Mouse (Mus musculus): ENCODE measurements at regions not wholly inside any gene's neighbourhood (a gene's known extent, or its start where the extent isn't known, plus 50 kb on each side); places are given as distances from the start of the nearest gene placed in this dataset.

- no peak overlapping the region for H3K4me3 ChIP-seq
- H3K36me3 ChIP-seq (ENCODE audit: control insufficient read depth, insufficient read depth) = no peaks in the 10 kb centered on the region
- no peaks in the 10 kb centered on the region for H3K27me3 ChIP-seq (ENCODE audit: control insufficient read depth, insufficient read depth, insufficient read length)
- TF ChIP-seq MYOG (IDR thresholded peaks at IDR 0.05; ENCODE audit: control insufficient read depth in 1 of 3, insufficient read depth in 1 of 3, insufficient read length in 2 of 3, low read depth in 2 of 3) = no peak
- no peak overlapping the region for H3ac ChIP-seq (ENCODE audit: control insufficient read depth, insufficient read length)
- no peaks in the 10 kb centered on the region for H3K79me2 ChIP-seq (ENCODE audit: control insufficient read depth, insufficient read depth)
- H3K4me2 ChIP-seq (ENCODE audit: low read depth) = no peak overlapping the region
Observed at GRCm38 (mm10) chr10:92510677-92511076, 211.5 kb downstream of the Nedd1 start.

- no peaks in the 10 kb centered on the region for H3K27me3 ChIP-seq (ENCODE audit: control insufficient read depth, insufficient read depth, insufficient read length)
- H3K79me2 ChIP-seq (ENCODE audit: control insufficient read depth, insufficient read depth) = no peaks in the 10 kb centered on the region
- TF ChIP-seq POLR2A (IDR thresholded peaks at IDR 0.05; ENCODE audit: insufficient read length, low read depth) (no peak), USF1 (IDR thresholded peaks at IDR 0.05; ENCODE audit: low read depth) (no peak), TCF12 (IDR thresholded peaks at IDR 0.05; ENCODE audit: insufficient read depth, poor library complexity, severe bottlenecking) (no peak), POLR2AphosphoS2 (IDR thresholded peaks at IDR 0.05; ENCODE audit: insufficient read length, low read depth) (no peak), MYOG (IDR thresholded peaks at IDR 0.05; ENCODE audit: control insufficient read depth in 1 of 3, insufficient read depth in 1 of 3, insufficient read length in 2 of 3, low read depth in 2 of 3) (no peak), CEBPB (IDR thresholded peaks at IDR 0.05; ENCODE audit: insufficient read depth, poor library complexity, severe bottlenecking) (no peak), TCF3 (IDR thresholded peaks at IDR 0.05; ENCODE audit: insufficient read length, low read depth) (no peak), REST (IDR thresholded peaks at IDR 0.05; ENCODE audit: insufficient read depth, insufficient read length) (no peak)
- H3K4me2 ChIP-seq (ENCODE audit: low read depth) = no peak overlapping the region
- H3ac ChIP-seq (ENCODE audit: control insufficient read depth, insufficient read length) = no peak overlapping the region
- H3K4me3 ChIP-seq = no peak overlapping the region
- H3K36me3 ChIP-seq (ENCODE audit: control insufficient read depth, insufficient read depth) = no peaks in the 10 kb centered on the region
Observed at GRCm38 (mm10) chr10:92504271-92504670, 217.9 kb downstream of the Nedd1 start.

GRCm38 (mm10) chr10:92483592-92483991 is 238.6 kb downstream of the Nedd1 start:
- TF ChIP-seq TCF3 (IDR thresholded peaks at IDR 0.05; ENCODE audit: insufficient read length, low read depth) (no peak), MYOD1 (IDR thresholded peaks at IDR 0.05; ENCODE audit: control insufficient read depth in 1 of 3, insufficient read length in 2 of 3, low read depth in 2 of 3) (no peak), MYOG (IDR thresholded peaks at IDR 0.05; ENCODE audit: control insufficient read depth in 1 of 3, insufficient read depth in 1 of 3, insufficient read length in 2 of 3, low read depth in 2 of 3) (no peak), REST (IDR thresholded peaks at IDR 0.05; ENCODE audit: insufficient read depth, insufficient read length) (no peak), SRF (IDR thresholded peaks at IDR 0.05; ENCODE audit: control insufficient read depth, insufficient read length, low read depth) (no peak), CEBPB (IDR thresholded peaks at IDR 0.05; ENCODE audit: insufficient read depth, poor library complexity, severe bottlenecking) (no peak), POLR2AphosphoS2 (IDR thresholded peaks at IDR 0.05; ENCODE audit: insufficient read length, low read depth) (no peak), MAX (IDR thresholded peaks at IDR 0.05; ENCODE audit: low read depth) (no peak), POLR2A (IDR thresholded peaks at IDR 0.05; ENCODE audit: insufficient read length, low read depth) (no peak), USF1 (IDR thresholded peaks at IDR 0.05; ENCODE audit: low read depth) (no peak), E2F4 (IDR thresholded peaks at IDR 0.05; ENCODE audit: insufficient read depth) (no peak), TCF12 (IDR thresholded peaks at IDR 0.05; ENCODE audit: insufficient read depth, poor library complexity, severe bottlenecking) (no peak)
- Histone ChIP-seq H3K79me2 (ENCODE audit: control insufficient read depth, insufficient read depth) (no peaks in the 10 kb centered on the region), H3K36me3 (ENCODE audit: control insufficient read depth, insufficient read depth) (no peaks in the 10 kb centered on the region), H3ac (ENCODE audit: control insufficient read depth, insufficient read length) (no peak overlapping the region), H3K4me2 (ENCODE audit: low read depth) (no peak overlapping the region), H3K27me3 (ENCODE audit: control insufficient read depth, insufficient read depth, insufficient read length) (no peaks in the 10 kb centered on the region), H3K4me3 (no peak overlapping the region)

- Histone ChIP-seq H3K36me3 (ENCODE audit: control insufficient read depth, insufficient read depth) (no peaks in the 10 kb centered on the region), H3K79me2 (ENCODE audit: control insufficient read depth, insufficient read depth) (no peaks in the 10 kb centered on the region), H3K4me3 (no peak overlapping the region), H3K27me3 (ENCODE audit: control insufficient read depth, insufficient read depth, insufficient read length) (no peaks in the 10 kb centered on the region), H3ac (ENCODE audit: control insufficient read depth, insufficient read length) (no peak overlapping the region), H3K4me2 (ENCODE audit: low read depth) (no peak overlapping the region)
- no peak for TF ChIP-seq USF1 (IDR thresholded peaks at IDR 0.05; ENCODE audit: low read depth)
- no peak for TF ChIP-seq E2F4 (IDR thresholded peaks at IDR 0.05; ENCODE audit: insufficient read depth)
- TF ChIP-seq POLR2A (IDR thresholded peaks at IDR 0.05; ENCODE audit: insufficient read length, low read depth) = no peak
- no peak for TF ChIP-seq TCF3 (IDR thresholded peaks at IDR 0.05; ENCODE audit: insufficient read length, low read depth)
Observed at GRCm38 (mm10) chr10:92473282-92473681, 248.9 kb downstream of the Nedd1 start.

- Histone ChIP-seq H3K4me3 (no peak overlapping the region), H3K27me3 (ENCODE audit: control insufficient read depth, insufficient read depth, insufficient read length) (no peaks in the 10 kb centered on the region), H3ac (ENCODE audit: control insufficient read depth, insufficient read length) (no peak overlapping the region), H3K4me2 (ENCODE audit: low read depth) (no peak overlapping the region), H3K36me3 (ENCODE audit: control insufficient read depth, insufficient read depth) (no peaks in the 10 kb centered on the region), H3K79me2 (ENCODE audit: control insufficient read depth, insufficient read depth) (no peaks in the 10 kb centered on the region)
- TF ChIP-seq POLR2A (IDR thresholded peaks at IDR 0.05; ENCODE audit: insufficient read length, low read depth) (no peak), REST (IDR thresholded peaks at IDR 0.05; ENCODE audit: insufficient read depth, insufficient read length) (no peak), USF1 (IDR thresholded peaks at IDR 0.05; ENCODE audit: low read depth) (no peak), MYOD1 (IDR thresholded peaks at IDR 0.05; ENCODE audit: control insufficient read depth in 1 of 3, insufficient read length in 2 of 3, low read depth in 2 of 3) (no peak)
Observed at GRCm38 (mm10) chr10:92471111-92471510, 251.1 kb downstream of the Nedd1 start.

GRCm38 (mm10) chr10:92455195-92455594 is 267.0 kb downstream of the Nedd1 start:
- Histone ChIP-seq H3ac (ENCODE audit: control insufficient read depth, insufficient read length) (no peak overlapping the region), H3K4me3 (no peak overlapping the region), H3K79me2 (ENCODE audit: control insufficient read depth, insufficient read depth) (no peaks in the 10 kb centered on the region), H3K36me3 (ENCODE audit: control insufficient read depth, insufficient read depth) (no peaks in the 10 kb centered on the region), H3K4me2 (ENCODE audit: low read depth) (no peak overlapping the region), H3K27me3 (ENCODE audit: control insufficient read depth, insufficient read depth, insufficient read length) (no peaks in the 10 kb centered on the region)
- TF ChIP-seq TCF3 (IDR thresholded peaks at IDR 0.05; ENCODE audit: insufficient read length, low read depth) (no peak), POLR2AphosphoS2 (IDR thresholded peaks at IDR 0.05; ENCODE audit: insufficient read length, low read depth) (no peak), MAX (IDR thresholded peaks at IDR 0.05; ENCODE audit: low read depth) (no peak), POLR2A (IDR thresholded peaks at IDR 0.05; ENCODE audit: insufficient read length, low read depth) (no peak), SRF (IDR thresholded peaks at IDR 0.05; ENCODE audit: control insufficient read depth, insufficient read length, low read depth) (no peak), REST (IDR thresholded peaks at IDR 0.05; ENCODE audit: insufficient read depth, insufficient read length) (no peak), TCF12 (IDR thresholded peaks at IDR 0.05; ENCODE audit: insufficient read depth, poor library complexity, severe bottlenecking) (no peak), MYOD1 (IDR thresholded peaks at IDR 0.05; ENCODE audit: control insufficient read depth in 1 of 3, insufficient read length in 2 of 3, low read depth in 2 of 3) (no peak), CEBPB (IDR thresholded peaks at IDR 0.05; ENCODE audit: insufficient read depth, poor library complexity, severe bottlenecking) (no peak), E2F4 (IDR thresholded peaks at IDR 0.05; ENCODE audit: insufficient read depth) (no peak), MYOG (IDR thresholded peaks at IDR 0.05; ENCODE audit: control insufficient read depth in 1 of 3, insufficient read depth in 1 of 3, insufficient read length in 2 of 3, low read depth in 2 of 3) (no peak), USF1 (IDR thresholded peaks at IDR 0.05; ENCODE audit: low read depth) (no peak)

Measured in myocyte (in vitro differentiated cells).